Mouse (Mus musculus): Measurements from ENCODE around the gene Hdac1.
"Not testable (repeated sequence)": the region's sequence is repeated elsewhere in the genome, so short reads cannot be mapped to it uniquely, and the experiment has no call there.

Hdac1 gene

DNA sequence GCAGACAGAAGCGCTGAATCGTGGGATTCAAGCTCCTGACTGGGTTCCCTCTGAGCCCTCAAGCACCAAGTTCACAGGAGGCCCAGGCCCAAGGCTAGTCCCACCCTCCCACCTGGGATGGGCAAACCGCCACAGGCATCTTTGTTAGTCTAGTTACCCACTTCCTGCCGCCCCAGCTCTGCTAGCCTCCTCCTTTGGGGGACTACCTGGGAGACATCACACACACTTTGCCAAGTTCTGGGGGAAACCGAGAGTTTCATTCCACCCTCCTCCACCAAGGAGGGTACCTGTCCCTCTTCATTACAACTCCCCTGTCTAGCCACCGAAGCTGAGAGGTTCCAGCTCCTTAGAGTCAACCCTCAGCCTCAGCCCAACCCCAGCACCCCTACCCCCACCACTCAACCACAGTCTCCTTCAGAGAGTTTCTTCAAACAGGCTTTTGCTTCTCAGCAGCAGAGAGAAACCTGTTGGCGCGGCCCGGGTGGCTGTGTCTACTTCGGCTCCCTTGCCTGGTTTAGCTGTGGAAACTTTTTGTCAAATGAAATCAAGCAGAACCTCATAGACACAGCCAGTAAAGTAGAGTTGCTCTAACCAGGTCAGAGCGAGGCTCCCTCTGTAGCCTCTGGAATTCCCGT is 15.9 kb upstream of the Hdac1 start:
- DNase-seq (ENCODE audit: low spot score): no peak

DNA sequence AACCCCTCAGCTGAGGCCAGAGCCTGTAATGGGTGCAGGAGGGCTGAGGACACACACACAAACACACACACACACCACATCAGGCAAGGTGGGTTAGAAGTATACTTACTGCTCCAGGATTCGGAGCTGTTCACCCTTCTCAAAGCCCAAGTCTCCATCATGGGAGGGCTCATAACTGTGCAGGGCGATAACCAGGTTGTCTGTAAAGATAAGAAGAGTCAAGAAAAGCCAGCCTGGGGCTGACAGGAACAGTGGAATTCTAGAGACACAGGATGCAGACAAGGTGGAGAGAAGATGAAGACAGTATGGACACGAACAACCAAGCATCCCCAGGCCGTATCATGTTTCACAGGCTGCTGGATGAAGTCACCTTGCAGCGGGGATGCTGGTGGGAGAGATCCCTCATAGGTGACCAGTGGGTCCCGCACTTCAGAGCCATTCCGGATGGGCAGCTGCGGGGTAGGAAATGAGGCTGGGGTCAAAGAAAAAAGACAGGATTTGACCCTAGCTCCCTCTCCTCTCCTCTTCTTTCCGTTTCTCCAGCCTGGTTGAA is 14.8 kb upstream of the Hdac1 start:
- no peak for DNase-seq (ENCODE audit: low spot score)

DNA sequence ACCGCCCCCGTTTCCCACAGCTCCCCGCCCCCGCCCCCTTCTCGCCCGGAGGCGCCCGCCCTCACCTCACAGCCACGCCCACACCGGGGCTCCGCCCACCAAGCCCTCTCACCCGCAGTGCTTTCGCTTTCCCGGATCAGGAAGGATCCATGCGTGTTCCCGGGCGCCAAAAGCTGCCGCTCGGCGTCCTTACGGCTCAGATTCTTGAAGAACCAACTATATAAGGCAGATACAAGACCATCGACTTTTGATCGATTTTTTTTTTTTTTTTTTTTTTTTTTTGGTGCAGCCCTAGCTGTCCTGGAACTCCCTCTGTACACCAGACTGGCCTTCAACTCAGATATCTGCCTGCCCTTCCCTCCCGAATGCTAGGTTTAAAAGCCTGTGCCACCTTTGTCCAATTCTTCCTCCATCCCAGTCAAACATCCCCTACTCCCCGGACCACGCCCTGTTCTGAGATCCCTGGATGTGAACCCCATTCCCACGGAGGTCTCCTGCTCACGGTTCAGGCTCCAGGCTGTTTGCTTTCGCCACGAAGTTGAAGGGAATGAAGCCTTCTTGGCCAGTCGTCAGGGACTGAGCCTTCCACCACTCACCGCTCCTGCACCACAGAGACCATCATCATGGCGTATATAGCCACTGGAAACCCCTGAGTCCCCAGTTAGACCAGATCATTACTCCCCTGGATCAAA is 14.2 kb upstream of the Hdac1 start:
- DNase-seq (ENCODE audit: low spot score): peak; percentile 67

DNA sequence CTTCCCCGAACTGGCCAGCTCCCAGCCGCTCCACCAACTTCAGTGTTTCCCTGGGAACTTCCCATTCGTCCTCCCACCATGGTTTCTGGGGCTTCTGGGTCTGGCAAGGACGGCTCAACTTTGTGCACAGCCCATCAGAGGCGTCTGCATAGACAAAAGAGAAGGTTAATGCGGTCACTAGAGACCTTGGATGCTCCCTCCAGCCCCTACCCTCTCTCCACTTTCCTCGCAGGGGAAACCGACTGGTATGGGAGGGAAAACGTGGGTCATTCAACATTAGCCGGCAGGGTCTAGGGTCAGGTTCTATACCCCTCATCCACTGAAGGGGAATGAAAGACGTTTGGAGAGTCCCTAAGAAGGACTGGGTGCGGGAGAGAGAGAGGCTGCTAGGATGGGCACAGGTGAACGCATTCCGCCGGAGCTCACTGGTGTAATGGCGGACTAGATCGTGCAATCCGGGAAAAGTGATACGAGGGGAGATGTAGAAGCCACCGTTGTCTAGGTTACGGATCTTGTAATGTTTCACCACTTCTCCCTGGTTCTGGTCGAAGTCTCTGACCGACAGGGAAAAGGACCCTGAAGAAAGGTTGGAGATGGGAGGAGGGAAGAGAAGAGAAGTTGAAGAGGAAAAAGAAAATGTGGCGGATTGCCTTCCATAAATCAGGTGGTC is 13.5 kb upstream of the Hdac1 start:
- DNase-seq (ENCODE audit: low spot score): no peak

DNA sequence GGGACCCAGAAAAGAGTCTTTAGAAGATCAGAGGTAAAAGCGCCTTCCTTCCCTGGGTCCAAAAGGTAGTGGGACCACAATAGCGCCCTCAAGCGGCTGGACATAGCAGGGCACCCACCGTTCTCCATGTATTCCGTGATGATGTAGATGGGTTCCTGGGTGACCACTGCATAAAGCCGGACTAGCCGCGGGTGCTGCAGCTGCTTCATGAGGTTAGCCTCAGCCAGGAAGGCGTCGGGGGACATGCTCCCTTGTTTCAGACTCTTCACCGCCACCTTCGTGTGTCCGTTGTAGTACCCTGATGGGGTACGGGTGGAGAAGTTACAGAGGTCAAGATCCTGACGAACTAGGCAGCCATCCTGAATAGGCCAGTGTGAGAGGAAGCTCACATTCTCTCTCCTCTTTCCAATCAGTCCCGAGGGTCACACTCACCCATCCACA is 12.9 kb upstream of the Hdac1 start:
- DNase-seq (ENCODE audit: low spot score): no peak

DNA sequence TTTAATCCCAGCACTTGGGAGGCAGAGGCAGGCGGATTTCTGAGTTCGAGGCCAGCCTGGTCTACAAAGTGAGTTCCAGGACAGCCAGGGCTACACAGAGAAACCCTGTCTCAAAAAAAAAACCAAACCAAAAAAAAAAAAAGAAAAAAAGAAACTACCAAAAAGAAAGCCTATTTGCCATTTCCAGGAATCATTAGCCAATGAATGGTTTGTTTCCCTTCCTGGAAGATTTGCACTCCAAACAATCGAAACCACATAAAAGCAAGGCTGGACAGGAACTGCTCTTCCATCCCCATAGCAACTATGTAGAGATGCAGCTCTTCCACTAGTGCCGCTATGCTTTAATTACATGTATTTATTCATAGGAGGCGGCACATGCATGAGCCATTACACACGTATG is 12.0 kb upstream of the Hdac1 start:
- not testable (repeated sequence) for DNase-seq (ENCODE audit: low spot score)

DNA sequence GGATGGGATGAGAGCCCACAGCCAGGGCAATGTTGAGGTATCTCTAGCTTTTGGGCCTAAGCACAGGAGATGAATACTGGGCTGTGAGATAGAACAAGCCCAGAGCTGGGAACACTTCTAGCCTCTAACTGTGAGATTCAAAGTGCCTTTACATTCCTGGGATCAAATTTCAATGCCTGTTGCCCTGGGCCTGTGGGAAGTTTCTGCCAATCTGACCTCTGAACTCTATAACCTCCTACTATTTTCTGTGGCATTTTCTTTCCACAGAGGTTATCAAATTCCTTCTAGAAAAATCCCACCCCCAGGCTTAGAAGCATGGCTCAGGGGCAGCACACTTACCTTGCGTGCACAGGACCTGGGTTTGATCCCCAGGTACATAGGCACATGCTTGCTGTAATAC is 7.8 kb upstream of the Hdac1 start:
- DNase-seq (ENCODE audit: low spot score): no peak

DNA sequence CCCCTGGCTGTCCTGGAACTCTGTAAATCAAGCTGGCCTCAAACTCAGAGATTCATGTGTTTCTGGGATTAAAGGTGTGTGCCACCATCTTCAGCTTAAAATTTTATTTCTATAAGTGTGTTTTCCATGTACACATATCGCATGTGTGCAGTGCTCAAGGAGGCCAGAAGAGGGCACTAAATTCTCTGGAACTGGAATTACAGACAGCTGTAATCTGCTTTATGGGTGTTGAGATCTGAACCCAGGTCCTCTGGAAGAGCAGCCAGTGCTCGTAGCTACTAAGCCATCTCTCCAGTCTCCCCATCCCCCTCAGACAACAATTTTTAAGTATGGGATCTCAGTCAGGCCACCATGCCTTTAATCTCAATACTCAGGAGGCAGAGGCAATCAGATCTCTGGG is 6.8 kb upstream of the Hdac1 start:
- no peak for DNase-seq (ENCODE audit: low spot score)

DNA sequence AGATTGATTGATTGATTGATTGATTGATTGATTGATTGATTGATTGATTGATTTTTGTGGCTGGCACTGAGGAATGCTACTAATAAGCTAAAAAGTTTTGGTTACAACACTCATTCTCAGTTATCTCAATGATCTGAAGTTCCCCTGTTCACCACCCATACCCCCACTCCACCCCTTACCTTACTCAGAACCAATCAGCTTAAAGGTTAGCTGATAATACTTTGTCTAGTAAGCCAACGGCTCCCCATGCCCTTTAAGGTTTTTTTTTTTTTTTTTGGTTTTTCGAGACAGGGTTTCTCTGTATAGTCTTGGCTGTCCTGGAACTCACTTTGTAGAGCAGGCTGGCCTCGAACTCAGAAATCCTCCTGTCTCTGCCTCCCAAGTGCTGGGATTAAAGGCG is 5.1 kb upstream of the Hdac1 start:
- DNase-seq (ENCODE audit: low spot score): not testable (repeated sequence)

DNA sequence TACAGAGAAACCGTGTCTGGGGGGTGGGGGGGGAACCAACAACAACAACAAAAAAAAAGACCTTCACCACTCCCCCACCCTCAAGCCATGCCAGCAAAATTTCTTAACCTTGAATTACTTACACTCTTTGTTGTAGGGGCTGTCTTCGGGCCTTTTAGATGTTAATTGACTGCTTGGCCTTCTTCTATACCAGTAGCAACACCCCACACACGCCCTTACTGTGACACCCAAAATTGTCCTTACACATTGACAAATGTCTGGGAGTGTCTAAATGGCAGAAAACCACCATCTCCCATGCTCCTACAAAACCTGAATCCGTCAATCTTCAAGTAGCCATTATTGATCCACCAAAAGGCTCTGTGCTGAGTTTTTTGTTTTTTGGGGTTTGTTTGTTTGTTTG is 1.6 kb upstream of the Hdac1 start:
- DNase-seq (ENCODE audit: low spot score): no peak

DNA sequence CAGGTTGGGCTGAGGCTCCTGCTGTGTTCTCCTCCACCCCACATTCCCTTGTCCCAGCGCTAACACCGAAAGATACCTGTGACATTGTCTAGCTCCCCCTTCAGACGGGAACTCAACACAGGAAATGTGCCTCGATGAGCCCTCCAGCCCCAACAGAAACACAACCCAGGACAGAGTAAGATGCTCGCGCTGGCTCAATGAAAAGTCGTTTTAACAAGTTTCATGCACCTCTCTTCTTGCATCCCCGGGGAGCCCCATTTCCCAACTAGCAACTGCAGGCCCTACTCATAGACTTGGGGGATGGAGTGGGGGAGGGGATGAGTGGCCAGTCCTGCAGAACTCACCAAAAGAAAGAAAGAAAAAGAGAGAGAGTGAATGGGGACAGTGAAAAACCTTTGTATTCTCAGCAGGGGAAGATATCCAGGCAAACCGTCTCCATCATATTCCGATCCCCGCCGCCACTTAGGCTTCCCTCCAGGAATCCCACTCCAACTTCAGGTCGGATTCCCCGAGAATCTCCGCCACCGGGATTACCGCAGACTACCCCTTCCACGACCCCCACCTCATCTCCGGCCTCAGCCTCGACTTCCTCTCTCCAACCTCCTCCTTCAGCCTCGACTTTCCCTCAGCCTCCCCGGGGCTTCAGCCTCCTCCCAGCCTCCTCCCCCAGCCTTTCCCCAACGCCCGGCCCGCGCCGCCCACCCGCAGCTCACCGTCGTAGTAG is 483 bp downstream of the Hdac1 start:
- DNase-seq (ENCODE audit: low spot score): no peak

DNA sequence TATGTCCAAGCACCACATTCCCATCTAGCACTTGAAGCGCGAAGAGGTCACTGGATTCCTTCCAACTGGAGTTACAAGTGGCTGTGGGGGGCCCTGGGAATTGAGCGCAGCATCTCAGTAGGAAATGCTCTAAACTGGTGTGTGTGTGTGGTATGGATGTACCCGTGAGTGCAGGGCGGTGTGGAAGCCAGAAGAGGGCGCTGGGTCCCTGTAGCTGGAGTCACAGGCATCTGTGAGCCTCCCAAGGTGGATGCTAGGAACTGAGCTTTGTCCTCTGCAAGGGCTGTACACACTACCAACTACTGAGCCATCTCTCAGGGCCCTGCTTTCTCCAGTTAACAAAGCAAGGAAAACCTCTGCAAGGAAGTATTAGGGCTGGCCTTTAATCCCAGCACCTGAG is 2.5 kb downstream of the Hdac1 start:
- DNase-seq (ENCODE audit: low spot score): no peak

DNA sequence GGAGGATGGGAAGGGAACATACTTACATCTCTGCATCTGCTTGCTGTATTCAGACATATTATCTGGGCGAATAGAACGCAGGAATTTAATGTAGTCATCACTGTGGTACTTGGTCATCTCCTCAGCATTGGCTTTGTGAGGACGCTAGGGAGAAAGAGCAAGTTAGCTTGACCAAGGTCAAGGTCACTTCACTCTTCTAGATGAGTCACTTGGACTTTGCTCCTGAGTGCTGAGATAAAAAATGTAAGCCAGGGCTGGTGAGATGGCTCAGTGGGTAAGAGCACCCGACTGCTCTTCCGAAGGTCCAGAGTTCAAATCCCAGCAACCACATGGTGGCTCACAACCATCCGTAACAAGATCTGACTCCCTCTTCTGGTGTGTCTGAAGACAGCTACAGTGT is 13.6 kb downstream of the Hdac1 start:
- DNase-seq (ENCODE audit: low spot score): not testable (repeated sequence)

DNA sequence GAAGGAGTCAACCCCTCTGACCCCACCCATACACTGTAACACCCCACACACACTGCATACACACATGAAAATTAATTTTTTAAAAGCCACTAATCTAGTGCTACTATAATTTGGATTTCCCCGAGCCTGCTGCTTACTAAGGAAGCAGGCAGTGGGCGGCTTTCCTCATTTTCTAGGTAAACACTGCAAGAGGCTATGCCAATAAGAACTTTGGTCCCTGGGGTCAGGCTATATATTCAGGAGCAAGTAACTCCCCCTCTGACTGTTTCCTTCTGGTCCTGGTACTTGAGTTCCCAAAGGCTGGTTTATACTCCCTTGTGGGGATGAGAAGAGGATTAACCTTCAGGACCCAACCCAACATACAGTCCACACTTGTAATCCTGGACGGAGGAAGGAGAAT is 16.6 kb downstream of the Hdac1 start:
- DNase-seq (ENCODE audit: low spot score): no peak

DNA sequence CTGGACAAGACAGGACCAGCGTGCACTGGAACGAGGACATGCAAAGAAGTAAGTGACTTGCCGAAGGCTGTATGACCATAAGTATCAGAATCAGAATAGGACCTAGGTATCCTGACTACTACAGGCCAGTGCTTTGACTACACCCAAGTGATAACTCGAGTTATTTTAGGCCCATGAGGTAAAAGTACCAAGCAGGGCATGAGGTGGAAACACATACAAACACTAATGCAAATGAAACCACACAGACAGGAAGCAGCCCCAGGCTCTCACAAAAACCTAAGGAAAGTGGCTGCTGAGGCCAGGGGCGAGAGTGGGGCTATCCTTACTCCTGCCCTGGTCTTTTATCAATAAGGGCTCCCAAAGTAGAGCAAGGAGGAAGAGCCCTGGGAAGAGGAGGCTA is 17.2 kb downstream of the Hdac1 start:
- no peak for DNase-seq (ENCODE audit: low spot score)

DNA sequence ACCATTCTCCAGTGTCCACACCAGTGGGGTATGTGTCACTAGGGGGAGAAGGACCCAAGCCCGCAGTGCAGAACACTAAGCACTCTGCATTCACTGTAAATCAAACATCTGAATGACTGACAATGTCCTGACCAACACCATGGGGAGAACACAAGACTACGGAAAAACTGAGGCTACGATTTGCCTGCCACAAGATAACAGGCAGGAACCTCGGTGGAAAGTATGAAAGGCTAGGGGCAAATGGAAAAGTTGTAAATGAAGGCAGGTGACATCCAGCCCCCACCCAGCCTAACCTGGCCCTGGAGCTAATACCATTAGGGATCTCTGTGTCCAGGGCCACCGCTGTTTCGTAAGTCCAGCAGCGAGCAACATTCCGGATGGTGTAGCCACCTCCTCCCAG is 24.0 kb downstream of the Hdac1 start:
- no peak for DNase-seq (ENCODE audit: low spot score)

DNA sequence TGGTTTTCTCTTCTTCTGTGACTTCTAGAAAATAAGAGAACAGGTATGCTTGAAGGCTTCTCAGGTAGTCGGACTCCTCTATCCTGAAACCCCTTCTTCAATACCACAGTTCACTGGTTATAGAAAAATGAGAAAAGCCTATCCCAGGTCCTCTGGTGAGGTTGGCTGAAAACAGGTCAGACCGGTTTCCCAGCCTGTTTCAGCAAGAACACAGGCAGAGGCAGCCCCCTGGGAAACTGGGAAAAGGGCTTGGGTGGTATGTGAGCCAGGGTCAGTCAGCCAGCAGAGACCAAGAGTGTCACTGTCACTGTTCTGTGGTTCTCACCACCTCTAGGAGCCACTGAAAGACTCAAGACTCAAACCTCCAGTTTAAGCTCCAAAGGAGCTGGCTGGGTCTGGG is 25.6 kb downstream of the Hdac1 start:
- no peak for DNase-seq (ENCODE audit: low spot score)

DNA sequence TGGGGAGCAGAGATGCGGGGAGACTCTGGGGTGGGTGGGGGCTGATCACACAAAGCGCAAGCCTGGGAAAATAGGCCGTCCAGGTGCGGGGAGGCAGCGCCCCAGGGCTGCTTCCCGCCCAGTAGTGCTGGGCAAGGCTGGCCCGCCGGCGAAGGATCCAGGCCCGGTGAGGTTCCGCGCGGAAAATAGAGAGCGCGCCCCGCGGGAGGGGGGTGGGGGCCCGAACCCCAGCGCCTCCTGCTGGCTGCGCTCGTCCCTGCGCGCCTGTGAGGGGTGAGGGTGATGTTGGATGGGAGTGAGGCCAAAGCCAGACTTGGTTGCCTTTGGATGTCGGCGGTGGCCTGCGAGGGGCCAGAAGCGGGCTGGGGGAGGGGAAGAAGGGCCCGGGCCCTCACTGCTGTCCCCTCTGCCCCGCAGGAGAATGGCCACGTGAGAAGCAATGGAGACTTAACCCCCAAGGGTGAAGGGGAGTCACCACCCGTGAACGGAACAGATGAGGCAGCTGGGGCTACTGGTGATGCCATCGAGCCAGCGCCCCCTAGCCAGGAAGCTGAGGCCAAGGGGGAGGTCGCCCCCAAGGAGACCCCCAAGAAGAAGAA is 28.1 kb downstream of the Hdac1 start:
- DNase-seq (ENCODE audit: low spot score): no peak

DNA sequence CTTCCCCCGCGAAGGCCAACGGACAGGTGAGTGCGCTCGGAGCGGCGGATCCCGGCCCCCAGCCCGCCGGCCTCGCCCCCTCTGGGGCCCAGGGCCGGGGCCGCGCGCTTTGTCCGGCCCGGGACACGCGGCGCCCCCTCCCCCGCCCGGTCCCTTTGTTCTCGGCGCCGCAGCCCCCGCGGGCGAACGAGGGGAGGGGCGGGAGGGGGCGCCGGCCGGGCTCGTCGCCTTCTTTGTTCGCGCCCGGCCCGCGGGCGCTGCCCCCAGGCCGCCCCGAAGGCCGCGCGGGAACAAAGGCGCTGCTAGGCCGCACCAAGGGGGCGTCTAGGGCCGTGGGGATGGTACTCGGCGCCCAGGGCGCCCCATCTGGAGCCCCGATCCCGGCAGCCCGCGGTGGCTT is 28.6 kb downstream of the Hdac1 start:
- no peak for DNase-seq (ENCODE audit: low spot score)

DNA sequence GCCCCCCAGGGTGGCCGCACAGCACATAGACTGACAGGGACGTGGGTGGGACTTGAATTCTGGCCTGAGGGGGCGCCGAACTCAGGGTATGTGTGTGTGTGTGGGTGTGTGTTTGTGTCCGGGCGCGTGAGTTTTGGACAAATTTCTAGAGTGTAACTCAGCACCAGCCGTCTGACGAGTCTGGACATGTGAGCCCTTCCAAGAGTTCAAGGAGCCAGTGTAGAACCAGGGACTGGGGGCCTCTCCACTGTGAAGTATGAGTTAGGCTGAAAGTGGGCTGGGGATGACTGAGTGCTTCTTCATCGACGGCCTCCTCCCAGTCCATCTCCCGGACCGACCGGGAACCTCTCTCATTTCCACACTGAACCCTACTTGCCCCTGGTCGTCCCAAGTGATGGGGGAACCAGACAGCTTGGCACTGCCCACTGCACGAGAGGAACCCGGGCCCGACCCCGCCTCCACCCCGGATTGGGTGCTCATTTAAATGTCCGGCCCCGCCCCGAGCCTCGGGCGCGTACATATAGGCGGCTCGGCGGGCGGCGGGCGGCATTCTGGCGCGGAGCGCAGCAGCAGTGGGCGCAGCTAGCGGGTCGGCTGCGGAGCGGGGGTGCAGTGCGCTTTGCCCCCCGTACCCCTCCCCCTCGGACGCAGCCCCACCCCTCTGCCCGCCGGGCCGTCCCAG is 29.3 kb downstream of the Hdac1 start, which contains the start of gene Marcksl1:
Gene Marcksl1, plus strand, starts transcription at position 496 of the 682 bp plus-strand sequence.
- DNase-seq (ENCODE audit: low spot score): peak; percentile 69

DNA sequence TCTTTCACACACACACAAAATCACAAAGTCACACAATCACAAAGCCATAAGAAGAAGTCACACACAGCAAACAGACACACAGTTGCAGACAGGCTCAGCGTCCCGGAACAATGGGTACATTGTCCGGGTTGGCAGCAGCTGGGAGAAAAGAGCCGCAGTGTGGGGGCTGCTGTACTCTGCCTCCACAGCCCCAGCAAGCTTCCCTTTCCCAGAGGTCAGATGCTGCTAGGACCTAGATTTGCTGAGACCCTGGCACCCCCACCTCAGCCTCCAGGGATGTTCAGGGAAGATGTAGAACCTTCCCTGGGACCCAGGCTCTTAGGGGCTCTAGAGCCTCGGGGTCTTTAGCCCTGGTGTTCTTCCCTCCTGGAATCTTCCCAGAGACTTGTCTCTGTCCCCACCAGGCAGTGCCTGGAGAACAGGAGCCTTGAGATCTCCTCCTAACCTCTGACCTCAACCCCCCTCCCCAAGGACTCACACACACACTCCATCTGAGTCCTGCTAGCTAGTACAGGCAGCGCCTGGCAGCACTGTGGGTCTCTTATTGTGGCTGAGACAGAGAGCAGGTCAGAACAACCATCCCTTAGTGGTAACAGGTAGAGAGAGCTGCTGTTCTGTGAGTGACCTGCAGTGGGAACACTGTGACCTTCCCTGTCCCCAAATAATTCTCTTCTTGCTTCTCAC is 31.0 kb downstream of the Hdac1 start:
- DNase-seq (ENCODE audit: low spot score): no peak
